Mouse (Mus musculus) embryonic facial prominence, embryonic 11.5 days (tissue): Measurements from ENCODE around the gene Adcy9. TPM values are rescaled to one million over a fixed set of nuclear protein-coding genes. Genes with fewer than 3 reads are reported as not detected.

Source experiments
- ATAC-seq: fragments of 200-750 bp; cut with Nextera tagmentation; replicated peaks from 2 replicates; pipeline ENCODE4 v1.8.0; 2017; ENCODE audit warnings: low read depth; ENCODE audit not compliant: insufficient number of reproducible peaks, low FRiP score, low TSS enrichment
- DNase-seq: peaks from one replicate; pipeline ENCODE4 v3.0.0-alpha.2; 2015; ENCODE audit warnings: low spot score
- H3K27ac ChIP-seq: fragments of 300-500 bp; sonication (generic); replicated peaks from 2 replicates; pipeline ENCODE4 v1.5.1; 2014; ENCODE audit warnings: mild to moderate bottlenecking, low read depth, low read length, control low read depth
- H3K27me3 ChIP-seq: fragments of 300-500 bp; sonication (generic); 2 replicates; pipeline ENCODE4 v1.6.1; 2014; ENCODE audit warnings: mild to moderate bottlenecking, low read length, moderate library complexity, mixed read lengths; ENCODE audit not compliant: control insufficient read depth, insufficient read depth
- H3K36me3 ChIP-seq: fragments of 300-500 bp; sonication (generic); replicated peaks from 2 replicates; pipeline ENCODE4 v1.6.1; 2014; ENCODE audit warnings: low read depth, mild to moderate bottlenecking, low read length, moderate library complexity, mixed read lengths; ENCODE audit not compliant: control insufficient read depth, insufficient read depth
- H3K4me1 ChIP-seq: fragments of 300-500 bp; sonication (generic); 2 replicates; pipeline ENCODE4 v1.6.1; 2014; ENCODE audit warnings: low read length, mixed read lengths; ENCODE audit not compliant: control insufficient read depth, insufficient read depth
- H3K4me2 ChIP-seq: fragments of 300-500 bp; sonication (generic); 2 replicates; pipeline ENCODE4 v1.6.1; 2014; ENCODE audit warnings: low read depth, mild to moderate bottlenecking, control low read depth, low read length, moderate library complexity
- H3K4me3 ChIP-seq: fragments of 300-500 bp; sonication (generic); 2 replicates; pipeline ENCODE4 v1.5.1; 2014; ENCODE audit warnings: low read depth, low read length, control low read depth
- H3K9ac ChIP-seq: fragments of 300-500 bp; sonication (generic); replicated peaks from 2 replicates; pipeline ENCODE4 v1.6.1; 2014; ENCODE audit warnings: mild to moderate bottlenecking, control low read depth, low read length
- H3K9me3 ChIP-seq: fragments of 300-500 bp; sonication (generic); replicated peaks from 2 replicates; pipeline ENCODE4 v1.6.1; 2016; ENCODE audit warnings: mild to moderate bottlenecking, low read length, inconsistent platforms, mixed read lengths; ENCODE audit not compliant: control insufficient read depth
- WGBS: fragments of 180-500 bp; shearing (Covaris S2); extraction: QIAGEN DNeasy Blood & Tissue Kit; methylation state at CpG from one replicate; pipeline ENCODE4 v1.1.7; 2014; 5-methylcytosine and 5-hydroxymethylcytosine counted together
- polyA plus RNA-seq: library from polyadenylated mRNA; unstranded; fragments of >200 nt; fragmentation: Nextera tagmentation; extraction: Ambion mirVana; gene quantifications from 2 replicates; pipeline ENCODE4 v1.2.1, GENCODE M21; 2014

Adcy9 gene
- polyA plus RNA-seq, 1 experiment from 2014 or later = 0.67 TPM

GRCm38 (mm10) chr16:4430232-4430631 is 9.9 kb upstream of the Adcy9 start:
- Histone ChIP-seq H3K36me3 (no peaks in the 10 kb centered on the region), H3K27me3 (no peaks in the 10 kb centered on the region), H3K4me1 (no peaks in the 10 kb centered on the region), H3K27ac (no peak overlapping the region), H3K4me3 (no peak overlapping the region), H3K9ac (no peak overlapping the region), H3K9me3 (no peaks in the 10 kb centered on the region), H3K4me2 (no peak overlapping the region)
- ATAC-seq (no peak), DNase-seq (no peak)
- 90% methylated on average over 5 of the region's 5 CpGs for whole genome bisulfite sequencing

GRCm38 (mm10) chr16:4425658-4426234 is 5.4 kb upstream of the Adcy9 start:
- Histone ChIP-seq H3K27ac (no peak overlapping the region), H3K27me3 (no peaks in the 10 kb centered on the region), H3K9ac (no peak overlapping the region), H3K4me2 (no peak overlapping the region), H3K4me3 (no peak overlapping the region), H3K36me3 (no peaks in the 10 kb centered on the region), H3K4me1 (no peaks in the 10 kb centered on the region), H3K9me3 (no peaks in the 10 kb centered on the region)
- DNase-seq = no peak
- ATAC-seq = no peak
- WGBS = 48% methylated on average over 4 of the region's 4 CpGs

GRCm38 (mm10) chr16:4423613-4424012 is 3.3 kb upstream of the Adcy9 start:
- H3K9me3 ChIP-seq = no peaks in the 10 kb centered on the region
- H3K4me2 ChIP-seq = no peak overlapping the region
- no peaks in the 10 kb centered on the region for H3K36me3 ChIP-seq
- no peak overlapping the region for H3K4me3 ChIP-seq
- ATAC-seq (no peak), DNase-seq (no peak)
- peaks cover 6% of the 10 kb centered on the region for H3K27me3 ChIP-seq
- no peak overlapping the region for H3K9ac ChIP-seq
- no peak overlapping the region for H3K27ac ChIP-seq
- peaks cover 5% of the 10 kb centered on the region; the same call in 1 of the 2 replicates for H3K4me1 ChIP-seq
- 80% methylated on average over 5 of the region's 5 CpGs for WGBS

- no peak overlapping the region for H3K9ac ChIP-seq
- DNase-seq (no peak), ATAC-seq (no peak)
- H3K27me3 ChIP-seq = peaks cover 11% of the 10 kb centered on the region
- H3K27ac ChIP-seq = no peak overlapping the region
- WGBS = 83% methylated on average over 3 of the region's 3 CpGs
- no peaks in the 10 kb centered on the region for H3K9me3 ChIP-seq
- H3K4me3 ChIP-seq = no peak overlapping the region
- no peak overlapping the region for H3K4me2 ChIP-seq
- no peaks in the 10 kb centered on the region for H3K36me3 ChIP-seq
- peaks cover 5% of the 10 kb centered on the region; the same call in 1 of the 2 replicates for H3K4me1 ChIP-seq
These were observed 2.7 kb upstream of the Adcy9 start for GRCm38 (mm10) chr16:4422991-4423390.

- ATAC-seq (peak; percentile 83), DNase-seq (peak; percentile 60)
- H3K36me3 ChIP-seq = no peaks in the 10 kb centered on the region
- H3K4me1 ChIP-seq = peaks cover 5% of the 10 kb centered on the region; the same call in 1 of the 2 replicates
- H3K9ac ChIP-seq = peak overlapping the region; percentile 63
- peak overlapping the region; percentile 98 for H3K4me2 ChIP-seq
- H3K27ac ChIP-seq = no peak overlapping the region
- WGBS = 0% methylated on average over 67 of the region's 85 CpGs
- H3K4me3 ChIP-seq = peak overlapping the region; percentile 78
- peaks cover 11% of the 10 kb centered on the region for H3K27me3 ChIP-seq
- no peaks in the 10 kb centered on the region for H3K9me3 ChIP-seq
These were observed 576 bp downstream of the Adcy9 start for GRCm38 (mm10) chr16:4419546-4420297.

GRCm38 (mm10) chr16:4418776-4419545 is 1.3 kb downstream of the Adcy9 start:
- WGBS = 11% methylated on average over 32 of the region's 32 CpGs
- Histone ChIP-seq H3K36me3 (no peaks in the 10 kb centered on the region), H3K4me2 (peak overlapping the region; percentile 98), H3K27me3 (peaks cover 11% of the 10 kb centered on the region), H3K9ac (peak overlapping the region; percentile 63), H3K27ac (no peak overlapping the region), H3K4me3 (peak overlapping the region; percentile 78), H3K9me3 (no peaks in the 10 kb centered on the region), H3K4me1 (peaks cover 5% of the 10 kb centered on the region; the same call in 1 of the 2 replicates)
- DNase-seq (no peak), ATAC-seq (no peak)

GRCm38 (mm10) chr16:4418072-4418471 is 2.2 kb downstream of the Adcy9 start:
- Histone ChIP-seq H3K4me1 (peaks cover 5% of the 10 kb centered on the region; the same call in 1 of the 2 replicates), H3K27ac (no peak overlapping the region), H3K36me3 (no peaks in the 10 kb centered on the region), H3K9ac (no peak overlapping the region), H3K4me3 (no peak overlapping the region), H3K9me3 (no peaks in the 10 kb centered on the region), H3K4me2 (no peak overlapping the region), H3K27me3 (peaks cover 11% of the 10 kb centered on the region)
- ATAC-seq (no peak), DNase-seq (no peak)
- WGBS = 94% methylated on average over 11 of the region's 11 CpGs
